Mouse (Mus musculus): ENCODE results near the gene Gfi1.

DNA sequence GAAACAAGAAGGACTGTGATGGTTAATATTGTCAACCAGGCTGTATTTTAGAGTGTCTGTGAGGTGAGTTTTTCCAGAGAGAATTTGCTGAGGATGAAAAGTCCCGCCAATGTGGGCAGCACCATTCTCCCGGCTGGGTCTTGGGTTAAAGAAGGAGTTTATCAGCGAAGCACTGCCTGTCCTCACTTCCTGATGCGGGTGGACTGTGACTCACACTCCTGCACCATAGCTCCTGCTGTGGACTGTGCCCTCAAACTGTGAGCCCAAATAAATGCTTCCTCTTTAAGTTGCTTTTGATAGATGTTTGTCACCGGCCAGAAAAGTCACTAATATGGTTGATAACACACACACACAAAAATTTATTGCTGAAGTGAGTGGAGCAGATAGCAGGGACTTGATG is 10.3 kb upstream of the Gfi1 start:
- TF ChIP-seq CTCF (IDR thresholded peaks at IDR 0.05; ENCODE audit: low read depth, low read length) (no peak), TAL1 (conservative IDR thresholded peaks at IDR 0.05; ENCODE audit: low read depth, low read length) (no peak)
